ENCODE assay signal across 9 mouse cellular contexts in genomic region chr11:107105227-107105626, GRCm38 (mm10). TPM values are rescaled to one million over a fixed set of nuclear protein-coding genes. Genes with fewer than 3 reads are reported as not detected.
A peak's percentile ranks its signal among the peaks of the same experiment; 100 is the strongest.
DNase-seq lines count a peak whose midpoint lies in the region; ATAC-seq and TF ChIP-seq lines count a peak whose summit lies in the region.
"Had no signal": no experiment of that assay in that cellular context is flagged by ENCODE, and none has a peak within 500 bp of the region (broad histone marks: within the 10 kb centered on the region; RNA-seq: fewer than 3 reads in every experiment).

No protein-coding gene starts in this region.

- DNase-seq in forebrain, embryonic 14.5 days (ENCODE audit: low spot score): peak; percentile 60
- peak; percentile 88 for DNase-seq in MEL (ENCODE audit: low read depth, low spot score)
- DNase-seq in cerebellum, adult 8-10 months: peak; percentile 70
- peak; percentile 46 for DNase-seq in gastrocnemius, postnatal 25 days
- peak; percentile 68 for DNase-seq in layer of hippocampus, adult 9-11 months
- peak; percentile 73 for DNase-seq in mesoderm, embryonic 11.5 days (ENCODE audit: low read depth, low spot score)
- peak; percentile 76 for DNase-seq in stomach, postnatal 0 days (ENCODE audit: low spot score)

- H3K27me3 ChIP-seq in forebrain, embryonic 14.5 days (replicated peaks; ENCODE audit: control insufficient read depth, insufficient read depth, low read length): no peaks in the 10 kb centered on the region
- H3K27me3 ChIP-seq in forebrain, embryonic 13.5 days: no peaks in the 10 kb centered on the region
- H3K27me3 ChIP-seq in MEL (ENCODE audit: control insufficient read depth in 1 of 2, insufficient read depth in 2 of 2, low read length in 2 of 2): no peaks in the 10 kb centered on the region
- no peaks in the 10 kb centered on the region for H3K27me3 ChIP-seq in stomach, postnatal 0 days (ENCODE audit: control insufficient read depth, insufficient read depth, low read length)

- peaks cover 67% of the 10 kb centered on the region for H3K79me2 ChIP-seq in MEL (ENCODE audit: control insufficient read depth, insufficient read depth, low read length, poor library complexity)

- peaks cover 7% of the 10 kb centered on the region for H3K36me3 ChIP-seq in forebrain, embryonic 14.5 days (ENCODE audit: control insufficient read depth, insufficient read depth, low read length)
- H3K36me3 ChIP-seq in forebrain, embryonic 13.5 days (ENCODE audit: poor library complexity, severe bottlenecking): peaks cover 16% of the 10 kb centered on the region
- peaks cover 0 to 16% of the 10 kb centered on the region in 2 experiments; a peak in 2 of 4 replicates for H3K36me3 ChIP-seq in MEL (ENCODE audit: control insufficient read depth in 1 of 2, insufficient read depth in 2 of 2, low read length in 2 of 2)
- peaks cover under 1% of the 10 kb centered on the region; the same call in 1 of the 2 replicates for H3K36me3 ChIP-seq in stomach, postnatal 0 days (ENCODE audit: control insufficient read depth, insufficient read depth, low read length)

- H3K4me1 ChIP-seq in forebrain, embryonic 14.5 days (ENCODE audit: control insufficient read depth, insufficient read depth, low read length): 0 out of 2 replicates have a peak, but pooled peaks cover 2% of the 10 kb centered on the region
- H3K4me1 ChIP-seq in forebrain, embryonic 13.5 days: peaks cover 27% of the 10 kb centered on the region
- peaks cover 0 to 3% of the 10 kb centered on the region in 2 experiments; a peak in 1 of 4 replicates for H3K4me1 ChIP-seq in MEL (ENCODE audit: control insufficient read depth in 1 of 2, insufficient read depth in 2 of 2, low read length in 2 of 2)
- H3K4me1 ChIP-seq in stomach, postnatal 0 days (replicated peaks; ENCODE audit: control insufficient read depth, insufficient read depth): 0 out of 2 replicates have a peak, but pooled peaks cover 4% of the 10 kb centered on the region

- H3K4me3 ChIP-seq in forebrain, embryonic 14.5 days (ENCODE audit: low read depth, low read length): no peak overlapping the region
- no peak overlapping the region for H3K4me3 ChIP-seq in forebrain, embryonic 13.5 days
- no peak overlapping the region for H3K4me3 ChIP-seq in MEL (ENCODE audit: control insufficient read depth in 1 of 2, insufficient read depth in 1 of 2, low read depth in 2 of 2, low read length in 2 of 2)
- no peak overlapping the region for H3K4me3 ChIP-seq in stomach, postnatal 0 days (ENCODE audit: low read depth, low read length)

- H3K4me2 ChIP-seq in forebrain, embryonic 14.5 days (ENCODE audit: low read length): no peak overlapping the region
- H3K4me2 ChIP-seq in forebrain, embryonic 13.5 days: no peak overlapping the region
- H3K4me2 ChIP-seq in stomach, postnatal 0 days (replicated peaks; ENCODE audit: low read depth): no peak overlapping the region

- no peak overlapping the region for H3K27ac ChIP-seq in forebrain, embryonic 14.5 days (ENCODE audit: low read depth, low read length)
- H3K27ac ChIP-seq in forebrain, embryonic 13.5 days: no peak overlapping the region
- no peak overlapping the region for H3K27ac ChIP-seq in MEL (ENCODE audit: control insufficient read depth, low read depth, low read length)
- no peak overlapping the region for H3K27ac ChIP-seq in stomach, postnatal 0 days (replicated peaks)
- H3K27ac ChIP-seq: macrophage had no signal

- TF ChIP-seq POLR2A in MEL (IDR thresholded peaks at IDR 0.05; ENCODE audit: control insufficient read depth in 1 of 2, insufficient read depth in 1 of 2, low read depth in 1 of 2, low read length in 2 of 2, poor library complexity in 1 of 2): no peak

- TF ChIP-seq RAD21 in MEL (IDR thresholded peaks at IDR 0.05; ENCODE audit: low read depth, low read length): peak; percentile 45

- TF ChIP-seq EP300 in MEL (IDR thresholded peaks at IDR 0.05; ENCODE audit: low read depth in 1 of 2, low read length in 2 of 2): no peak
- no peak for TF ChIP-seq EP300 in stomach, postnatal 0 days (optimal IDR thresholded peaks at IDR 0.05)

- no peak for ATAC-seq in forebrain, embryonic 14.5 days
- no peak for ATAC-seq in forebrain, embryonic 13.5 days
- no peak for ATAC-seq in stomach, postnatal 0 days (ENCODE audit: low FRiP score, low TSS enrichment)

- 53% methylated on average over 5 of the region's 5 CpGs for WGBS in forebrain, embryonic 14.5 days
- WGBS in forebrain, embryonic 13.5 days: 58% methylated on average over 5 of the region's 5 CpGs
- WGBS in stomach, postnatal 0 days: 51% methylated on average over 5 of the region's 5 CpGs

- H3K9me3 ChIP-seq in forebrain, embryonic 14.5 days (replicated peaks; ENCODE audit: control insufficient read depth, low read length): no peaks in the 10 kb centered on the region
- H3K9me3 ChIP-seq in forebrain, embryonic 13.5 days (replicated peaks): no peaks in the 10 kb centered on the region
- H3K9me3 ChIP-seq in MEL (replicated peaks; ENCODE audit: insufficient read depth, low read length): no peaks in the 10 kb centered on the region
- no peaks in the 10 kb centered on the region for H3K9me3 ChIP-seq in stomach, postnatal 0 days (ENCODE audit: control insufficient read depth, low read length)

- no peak overlapping the region for H3K9ac ChIP-seq in forebrain, embryonic 14.5 days (ENCODE audit: low read length)
- no peak overlapping the region for H3K9ac ChIP-seq in forebrain, embryonic 13.5 days
- H3K9ac ChIP-seq in MEL (ENCODE audit: control insufficient read depth, low read depth, low read length, poor library complexity, severe bottlenecking): no peak overlapping the region
- H3K9ac ChIP-seq in stomach, postnatal 0 days (ENCODE audit: low read length): no peak overlapping the region

- TF ChIP-seq CTCF in MEL (IDR thresholded peaks at IDR 0.05 in 2 of 3, conservative IDR thresholded peaks at IDR 0.05 in 1 of 3; ENCODE audit: control insufficient read depth in 1 of 3, insufficient read depth in 1 of 3, low read depth in 2 of 3, low read length in 3 of 3, poor library complexity in 1 of 3, severe bottlenecking in 1 of 3): peak; percentile 83 to 96 (median 90)
- peak; percentile 90 for TF ChIP-seq CTCF in stomach, postnatal 0 days (IDR thresholded peaks at IDR 0.05; ENCODE audit: low read depth)

TF ChIP-seq in MEL, 35 proteins besides CTCF, POLR2A, EP300 and RAD21:
- TF ChIP-seq SMC3 (IDR thresholded peaks at IDR 0.05; ENCODE audit: low read depth, low read length) (peak; percentile 53), MYB (IDR thresholded peaks at IDR 0.05; ENCODE audit: low read depth, low read length) (no peak)

RNA-seq across cellular contexts. Expression of gene Bptf, which starts 26.7 kb away (rescaled TPM):
- 32.9 and 35.4 TPM in 2 replicates for polyA plus RNA-seq in forebrain, embryonic 14.5 days (2014; fragmentation: Nextera tagmentation; extraction: Ambion mirVana)
- polyA plus RNA-seq in forebrain, embryonic 13.5 days (2015; fragmentation: Nextera tagmentation; extraction: Ambion mirVana): 42.7 and 45.5 TPM in 2 replicates
- 27.5 and 31.2 TPM in 2 replicates for total RNA-seq in MEL (2012; rRNA removed)
- polyA plus RNA-seq in MEL (2012; ENCODE audit: insufficient read depth in 1 of 2, insufficient read length in 2 of 2, low read depth in 1 of 2, low replicate concordance in 2 of 2, missing spikeins in 1 of 2): 10 to 100 TPM; 52.7 to 55.4 TPM
- total RNA-seq in gastrocnemius, postnatal 25 days (2021): 10 to 100 TPM; 18.1 to 20.0 TPM
- polyA plus RNA-seq in stomach, postnatal 0 days (2015; fragmentation: Nextera tagmentation; extraction: Ambion mirVana): 11.8 and 13.8 TPM in 2 replicates
